In genomic region chr2:74964360-74964759, GRCm38 (mm10) we compare ENCODE assay signal across 9 mouse cellular contexts.
DNase-seq lines count a peak whose midpoint lies in the region; ATAC-seq and TF ChIP-seq lines count a peak whose summit lies in the region.
"Had no signal": no experiment of that assay in that cellular context is flagged by ENCODE, and none has a peak within 500 bp of the region (broad histone marks: within the 10 kb centered on the region; RNA-seq: fewer than 3 reads in every experiment).

No protein-coding gene starts in this region.

- H3K4me1 ChIP-seq in cerebellum, adult 2 months (ENCODE audit: control insufficient read depth, insufficient read depth, low read length): no peaks in the 10 kb centered on the region
- peaks cover 17% of the 10 kb centered on the region for H3K4me1 ChIP-seq in hindbrain, embryonic 13.5 days (replicated peaks)

- no peak overlapping the region for H3K4me3 ChIP-seq in cerebellum, adult 2 months (replicated peaks; ENCODE audit: insufficient read depth, low read depth, low read length)
- no peak overlapping the region for H3K4me3 ChIP-seq in hindbrain, embryonic 13.5 days

- TF ChIP-seq CTCF in cerebellum, adult 2 months (IDR thresholded peaks at IDR 0.05; ENCODE audit: borderline replicate concordance, insufficient read depth, low read depth, low read length): peak; percentile 85

- TF ChIP-seq POLR2A in cerebellum, adult 2 months (IDR thresholded peaks at IDR 0.05; ENCODE audit: borderline replicate concordance, insufficient read depth, low read length): no peak

- 2% methylated on average over 6 of the region's 6 CpGs for WGBS in cerebellum, adult 2 months
- WGBS in hindbrain, embryonic 13.5 days: under 1% methylated on average over 6 of the region's 6 CpGs

- no peaks in the 10 kb centered on the region for H3K27me3 ChIP-seq in cerebellum, adult 2 months (ENCODE audit: control insufficient read depth, insufficient read depth, low read length)
- H3K27me3 ChIP-seq in hindbrain, embryonic 13.5 days: 0 out of 2 replicates have a peak, but pooled peaks cover 3% of the 10 kb centered on the region

- DNase-seq in Muller cell, postnatal 12 days (ENCODE audit: inconsistent ontology term): peak; percentile 63
- DNase-seq in cerebellum, adult 2 months: peak; percentile 60 to 78
- peak; percentile 63 for DNase-seq in layer of hippocampus, adult 9-11 months
- peak; percentile 91 for DNase-seq in lung, postnatal 36 days
- DNase-seq in right cerebral cortex, adult 2 months (ENCODE audit: low spot score in 2 of 2): peak; percentile 87 to 88
- peak; percentile 68 for DNase-seq in urinary bladder, postnatal 10 days (ENCODE audit: low spot score)

- no peak overlapping the region for H3K4me2 ChIP-seq in hindbrain, embryonic 13.5 days

- no peak overlapping the region for H3K27ac ChIP-seq in cerebellum, adult 2 months (ENCODE audit: insufficient read depth, low read length)
- H3K27ac ChIP-seq in hindbrain, embryonic 13.5 days: no peak overlapping the region
- H3K27ac ChIP-seq: macrophage had no signal

- no peaks in the 10 kb centered on the region for H3K36me3 ChIP-seq in hindbrain, embryonic 13.5 days

- H3K9me3 ChIP-seq in hindbrain, embryonic 13.5 days: no peaks in the 10 kb centered on the region

- ATAC-seq in frontal cortex, adult (ENCODE audit: low TSS enrichment): peak; percentile 88
- ATAC-seq in hindbrain, embryonic 13.5 days (ENCODE audit: low FRiP score): peak; percentile 78

- no peak overlapping the region for H3K9ac ChIP-seq in hindbrain, embryonic 13.5 days
